Mouse (Mus musculus) cerebellum, postnatal 10 days (tissue): ENCODE measurements around the gene Dmxl2.

Experiments used
- DNase-seq, 2 experiments: peaks; one replicate each; pipeline ENCODE4 v3.0.0; 2021; ENCODE audit warnings: mixed read lengths in 2 of 2

The Dmxl2 gene

GRCm38 (mm10) chr9:54499291-54499690 lies 2.1 kb downstream of the Dmxl2 start:
- peak; percentile 12 to 22 for DNase-seq

- no peak for DNase-seq
Measured at GRCm38 (mm10) chr9:54490431-54490830, 11.0 kb downstream of the Dmxl2 start.

- DNase-seq = no peak
Measured at GRCm38 (mm10) chr9:54489599-54489998, 11.8 kb downstream of the Dmxl2 start.

GRCm38 (mm10) chr9:54484927-54485326 lies 16.5 kb downstream of the Dmxl2 start:
- no peak for DNase-seq

GRCm38 (mm10) chr9:54483215-54483614 lies 18.2 kb downstream of the Dmxl2 start:
- DNase-seq = peak in 1 of 2 experiments; percentile 26

GRCm38 (mm10) chr9:54482763-54483162 lies 18.7 kb downstream of the Dmxl2 start:
- no peak for DNase-seq

- DNase-seq = no peak
Measured at GRCm38 (mm10) chr9:54479054-54479453, 22.4 kb downstream of the Dmxl2 start.

GRCm38 (mm10) chr9:54478117-54478516 lies 23.3 kb downstream of the Dmxl2 start:
- DNase-seq = peak in 1 of 2 experiments; percentile 16

- no peak for DNase-seq
Measured at GRCm38 (mm10) chr9:54474546-54474945, 26.9 kb downstream of the Dmxl2 start.

GRCm38 (mm10) chr9:54474031-54474430 lies 27.4 kb downstream of the Dmxl2 start:
- DNase-seq = no peak

GRCm38 (mm10) chr9:54472784-54473183 lies 28.6 kb downstream of the Dmxl2 start:
- no peak for DNase-seq

GRCm38 (mm10) chr9:54469339-54469738 lies 32.1 kb downstream of the Dmxl2 start:
- DNase-seq = no peak

- DNase-seq = no peak
Measured at GRCm38 (mm10) chr9:54467433-54467933, 33.9 kb downstream of the Dmxl2 start.

- peak; percentile 22 to 37 for DNase-seq
Measured at GRCm38 (mm10) chr9:54463483-54464054, 37.9 kb downstream of the Dmxl2 start.

GRCm38 (mm10) chr9:54439015-54439414 lies 62.4 kb downstream of the Dmxl2 start:
- no peak for DNase-seq

GRCm38 (mm10) chr9:54438246-54438645 lies 63.2 kb downstream of the Dmxl2 start:
- peak; percentile 82 to 84 for DNase-seq

GRCm38 (mm10) chr9:54416238-54416637 lies 85.2 kb downstream of the Dmxl2 start:
- DNase-seq = peak in 1 of 2 experiments; percentile 10

GRCm38 (mm10) chr9:54356756-54357155 lies 144.7 kb downstream of the Dmxl2 start:
- no peak for DNase-seq

GRCm38 (mm10) chr9:54342026-54342425 lies 159.4 kb downstream of the Dmxl2 start:
- DNase-seq = no peak

GRCm38 (mm10) chr9:54336532-54337144 lies 164.8 kb downstream of the Dmxl2 start:
- DNase-seq = peak; percentile 83 to 89

GRCm38 (mm10) chr9:54335582-54335981 lies 165.8 kb downstream of the Dmxl2 start:
- no peak for DNase-seq

- no peak for DNase-seq
Measured at GRCm38 (mm10) chr9:54329201-54329600, 172.2 kb downstream of the Dmxl2 start.

- peak; percentile 48 to 63 for DNase-seq
Measured at GRCm38 (mm10) chr9:54323456-54323855, 178.0 kb downstream of the Dmxl2 start.

- peak in 1 of 2 experiments; percentile 10 for DNase-seq
Measured at GRCm38 (mm10) chr9:54316363-54316762, 185.1 kb downstream of the Dmxl2 start.
